Mouse (Mus musculus): Measurements from ENCODE around the gene Gpr39. TPM values are rescaled to one million over a fixed set of nuclear protein-coding genes. Genes with fewer than 3 reads are reported as not detected.

Gpr39 gene
- polyA plus RNA-seq, 1 experiment from 2014 or later, result 3.5 TPM

DNA sequence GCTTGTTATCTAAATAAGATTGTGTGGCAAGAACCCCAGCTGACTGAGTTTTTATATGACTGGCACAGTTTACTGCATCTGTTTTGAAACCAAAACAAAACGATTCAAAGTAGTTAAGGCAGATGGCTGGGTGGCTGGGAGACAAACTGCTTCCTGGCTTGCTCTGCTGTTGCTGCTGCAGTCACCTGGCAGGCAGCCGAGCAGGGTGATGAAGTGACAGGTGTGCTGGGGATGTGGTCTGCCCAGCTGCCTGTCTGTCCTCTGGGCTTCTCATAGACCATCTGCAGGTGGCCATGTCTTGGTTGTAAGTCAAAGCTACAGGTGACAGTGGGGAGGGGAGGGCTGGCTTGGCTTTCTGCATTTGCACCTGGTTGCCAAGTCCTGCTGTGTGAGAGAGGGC lies 131.6 kb downstream of the Gpr39 start:
- Histone ChIP-seq H3K9ac (no peak overlapping the region), H3K4me2 (no peak overlapping the region), H3K4me1 (replicated peaks) (no peaks in the 10 kb centered on the region), H3K36me3 (replicated peaks) (no peaks in the 10 kb centered on the region), H3K4me3 (replicated peaks) (no peak overlapping the region), H3K27me3 (no peaks in the 10 kb centered on the region), H3K27ac (replicated peaks) (no peak overlapping the region), H3K9me3 (replicated peaks) (no peaks in the 10 kb centered on the region)
- WGBS (ENCODE audit: insufficient replicate concordance), result 30% methylated on average over 2 of the region's 2 CpGs
- ATAC-seq (ENCODE audit: insufficient read depth), result no peak

DNA sequence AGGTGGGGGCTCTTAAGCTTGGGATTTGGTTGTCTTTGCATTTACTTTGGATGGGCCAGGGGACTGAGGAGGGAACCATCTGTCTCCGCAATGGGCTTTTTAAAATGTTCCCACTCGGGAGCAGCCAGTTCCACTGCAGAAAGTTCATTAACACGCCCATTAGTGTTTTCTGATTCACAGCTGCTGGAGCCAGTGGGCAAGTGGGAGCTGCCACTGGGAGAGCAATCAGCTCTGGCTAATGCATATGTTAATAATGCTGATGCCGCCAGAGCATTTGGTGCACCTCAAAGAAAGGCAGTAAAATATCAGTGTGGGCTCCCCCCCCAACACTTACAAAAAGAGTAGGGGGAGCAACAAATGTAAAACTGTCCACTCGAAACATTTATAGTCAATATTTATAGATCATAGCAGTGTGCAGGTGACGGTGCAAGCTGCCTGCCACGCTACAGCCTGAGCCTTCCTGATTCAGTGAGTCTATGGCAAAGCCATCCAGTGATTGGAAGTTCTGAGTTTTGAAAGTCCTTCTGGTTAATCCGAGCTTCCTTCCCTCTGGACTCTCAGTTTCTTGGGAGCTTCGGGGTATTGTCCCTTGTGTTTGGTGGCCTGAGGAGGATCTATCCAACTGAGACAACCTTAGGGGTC lies 136.5 kb downstream of the Gpr39 start:
- Histone ChIP-seq H3K4me3 (replicated peaks) (no peak overlapping the region), H3K4me1 (replicated peaks) (no peaks in the 10 kb centered on the region; the same call in 1 of the 2 replicates), H3K27me3 (no peaks in the 10 kb centered on the region), H3K9ac (no peak overlapping the region), H3K27ac (replicated peaks) (no peak overlapping the region), H3K4me2 (no peak overlapping the region), H3K9me3 (replicated peaks) (no peaks in the 10 kb centered on the region), H3K36me3 (replicated peaks) (no peaks in the 10 kb centered on the region)
- WGBS (ENCODE audit: insufficient replicate concordance), result 61% methylated on average over 9 of the region's 9 CpGs
- ATAC-seq (ENCODE audit: insufficient read depth), result no peak

DNA sequence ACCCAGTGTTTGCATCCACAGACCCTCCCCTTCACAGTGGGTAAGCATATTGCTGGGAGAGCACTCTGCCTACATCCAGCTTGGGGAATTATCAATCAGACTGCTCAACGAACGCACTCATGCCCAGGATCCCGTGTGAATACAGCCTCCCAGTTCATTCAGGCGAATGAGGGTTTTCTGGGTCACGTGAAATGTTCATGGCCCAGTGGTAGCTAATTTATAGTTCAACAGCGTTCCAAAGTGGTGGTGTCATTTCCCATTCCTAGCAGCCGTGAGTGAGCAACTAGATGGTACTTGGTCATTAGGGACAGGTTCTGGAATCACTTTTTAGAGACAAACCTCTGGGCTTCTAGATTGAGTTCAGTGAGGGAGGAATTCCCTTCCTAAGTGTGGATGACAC lies 144.3 kb downstream of the Gpr39 start:
- WGBS (ENCODE audit: insufficient replicate concordance), result 70% methylated on average over 7 of the region's 7 CpGs
- no peaks in the 10 kb centered on the region for H3K4me1 ChIP-seq (replicated peaks)
- H3K36me3 ChIP-seq (replicated peaks), result no peaks in the 10 kb centered on the region
- H3K4me3 ChIP-seq (replicated peaks), result no peak overlapping the region
- no peak overlapping the region for H3K4me2 ChIP-seq
- ATAC-seq (ENCODE audit: insufficient read depth), result no peak
- H3K9ac ChIP-seq, result no peak overlapping the region
- no peaks in the 10 kb centered on the region for H3K27me3 ChIP-seq
- H3K9me3 ChIP-seq (replicated peaks), result no peaks in the 10 kb centered on the region
- no peak overlapping the region for H3K27ac ChIP-seq (replicated peaks)

DNA sequence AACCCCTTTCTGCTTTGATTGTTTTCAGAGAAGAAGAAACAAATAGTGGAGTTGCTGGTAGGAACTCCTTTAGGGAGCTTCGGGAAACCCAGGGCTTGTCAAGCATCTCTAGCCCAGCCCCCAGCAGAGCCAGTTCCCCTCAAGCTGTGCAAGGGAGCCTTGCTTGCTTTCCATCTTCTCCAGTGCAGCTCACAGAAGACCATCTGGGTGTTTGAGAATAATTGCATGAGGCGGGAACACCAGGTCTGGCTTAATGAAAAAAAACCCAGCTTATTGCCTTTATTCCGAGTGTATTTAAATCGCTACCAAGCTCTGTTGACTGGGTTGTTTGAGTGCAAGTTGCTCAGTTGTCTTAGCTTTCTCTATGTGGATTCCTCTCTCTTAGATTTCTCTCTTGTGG lies 146.8 kb downstream of the Gpr39 start:
- no peaks in the 10 kb centered on the region for H3K4me1 ChIP-seq (replicated peaks)
- no peak overlapping the region for H3K4me3 ChIP-seq (replicated peaks)
- no peaks in the 10 kb centered on the region for H3K9me3 ChIP-seq (replicated peaks)
- no peak overlapping the region for H3K9ac ChIP-seq
- H3K27ac ChIP-seq (replicated peaks), result no peak overlapping the region
- 62% methylated on average over 4 of the region's 4 CpGs for WGBS (ENCODE audit: insufficient replicate concordance)
- no peaks in the 10 kb centered on the region for H3K36me3 ChIP-seq (replicated peaks)
- H3K4me2 ChIP-seq, result no peak overlapping the region
- no peaks in the 10 kb centered on the region for H3K27me3 ChIP-seq
- no peak for ATAC-seq (ENCODE audit: insufficient read depth)

DNA sequence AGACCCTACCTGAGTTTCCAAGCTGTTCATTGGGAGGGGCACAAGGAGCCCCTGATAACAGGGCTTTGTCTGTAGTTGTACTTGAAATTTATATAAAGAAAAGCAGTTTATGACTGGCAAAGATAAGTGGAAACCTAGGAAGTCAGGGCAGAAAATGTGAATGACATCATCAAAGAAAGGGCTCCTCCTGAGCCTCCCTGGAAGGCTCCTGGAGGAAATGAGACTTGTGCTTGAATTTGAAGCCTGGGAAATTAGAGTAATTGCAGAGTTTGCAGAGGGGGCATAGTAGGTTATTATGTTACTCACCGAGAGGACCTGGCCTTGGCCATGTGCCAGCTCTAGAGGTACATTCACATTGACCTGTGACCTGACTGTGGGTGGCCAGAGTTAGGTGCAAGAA lies 160.7 kb downstream of the Gpr39 start:
- Histone ChIP-seq H3K4me2 (no peak overlapping the region), H3K4me1 (replicated peaks) (no peaks in the 10 kb centered on the region), H3K4me3 (replicated peaks) (no peak overlapping the region), H3K9me3 (replicated peaks) (no peaks in the 10 kb centered on the region), H3K27me3 (no peaks in the 10 kb centered on the region), H3K27ac (replicated peaks) (no peak overlapping the region), H3K9ac (no peak overlapping the region), H3K36me3 (replicated peaks) (no peaks in the 10 kb centered on the region)
- 65% methylated on average over 1 of the region's 1 CpGs for WGBS (ENCODE audit: insufficient replicate concordance)
- ATAC-seq (ENCODE audit: insufficient read depth), result no peak

DNA sequence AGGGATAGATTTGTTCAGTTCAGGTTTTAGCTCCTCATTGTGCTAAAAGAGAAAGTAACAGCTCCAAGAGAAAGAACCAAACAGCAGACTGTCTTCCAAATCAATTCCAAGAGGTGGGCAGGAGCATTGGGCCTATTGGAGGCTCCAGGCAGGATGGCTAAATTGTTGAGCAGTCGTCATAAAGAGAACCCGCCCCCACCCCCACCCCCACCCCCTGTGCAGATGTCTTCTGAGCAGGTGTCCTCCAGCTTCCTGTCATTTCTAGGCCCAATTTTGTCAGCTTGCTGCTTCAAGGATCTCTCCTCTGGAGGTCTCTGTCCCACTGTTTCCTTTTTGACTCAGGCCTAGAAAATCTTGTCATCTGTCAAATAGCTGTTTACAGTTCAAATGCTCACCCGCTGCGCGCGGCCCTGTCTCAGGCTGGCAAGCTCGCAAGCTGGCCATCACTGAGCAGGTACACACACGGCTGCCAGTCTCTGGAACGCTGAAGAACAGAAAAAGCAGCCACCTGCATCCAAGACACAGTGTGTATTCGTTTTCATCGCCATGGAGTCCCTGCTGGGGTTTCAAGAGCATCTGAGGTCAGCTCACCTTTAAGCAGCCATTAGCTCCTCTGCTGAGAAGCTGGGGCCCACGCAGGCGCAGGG lies 163.1 kb downstream of the Gpr39 start:
- H3K27me3 ChIP-seq, result no peaks in the 10 kb centered on the region
- no peaks in the 10 kb centered on the region for H3K36me3 ChIP-seq (replicated peaks)
- 59% methylated on average over 13 of the region's 13 CpGs for WGBS (ENCODE audit: insufficient replicate concordance)
- no peak for ATAC-seq (ENCODE audit: insufficient read depth)
- H3K27ac ChIP-seq (replicated peaks), result no peak overlapping the region
- H3K9ac ChIP-seq, result no peak overlapping the region
- no peak overlapping the region for H3K4me3 ChIP-seq (replicated peaks)
- no peaks in the 10 kb centered on the region for H3K9me3 ChIP-seq (replicated peaks)
- H3K4me2 ChIP-seq, result no peak overlapping the region
- H3K4me1 ChIP-seq (replicated peaks), result no peaks in the 10 kb centered on the region

DNA sequence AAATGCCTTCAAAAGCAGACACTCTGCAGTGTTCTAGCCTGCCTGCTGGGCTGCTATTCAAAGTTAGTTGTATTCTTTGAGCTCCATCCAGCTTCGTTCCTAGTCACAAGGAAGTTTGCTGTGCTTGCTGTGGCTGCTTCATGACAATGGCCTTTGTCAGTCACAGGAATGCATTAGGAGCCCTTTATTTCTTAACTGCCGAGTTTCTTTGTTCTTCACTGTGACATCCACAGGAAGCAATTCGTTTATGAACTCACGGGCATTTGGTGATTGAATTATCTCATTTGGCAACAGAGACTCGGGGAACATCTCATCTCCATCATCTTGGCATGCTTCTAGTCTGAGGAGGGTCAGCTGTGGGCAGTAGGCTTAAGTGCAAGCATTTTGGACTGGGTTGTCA lies 177.9 kb downstream of the Gpr39 start:
- H3K4me2 ChIP-seq, result no peak overlapping the region
- ATAC-seq (ENCODE audit: insufficient read depth), result no peak
- H3K4me1 ChIP-seq (replicated peaks), result no peaks in the 10 kb centered on the region
- H3K27me3 ChIP-seq, result no peaks in the 10 kb centered on the region
- H3K9ac ChIP-seq, result no peak overlapping the region
- 16% methylated on average over 5 of the region's 5 CpGs for WGBS (ENCODE audit: insufficient replicate concordance)
- H3K36me3 ChIP-seq (replicated peaks), result no peaks in the 10 kb centered on the region
- no peak overlapping the region for H3K27ac ChIP-seq (replicated peaks)
- H3K4me3 ChIP-seq (replicated peaks), result no peak overlapping the region
- no peaks in the 10 kb centered on the region for H3K9me3 ChIP-seq (replicated peaks)

DNA sequence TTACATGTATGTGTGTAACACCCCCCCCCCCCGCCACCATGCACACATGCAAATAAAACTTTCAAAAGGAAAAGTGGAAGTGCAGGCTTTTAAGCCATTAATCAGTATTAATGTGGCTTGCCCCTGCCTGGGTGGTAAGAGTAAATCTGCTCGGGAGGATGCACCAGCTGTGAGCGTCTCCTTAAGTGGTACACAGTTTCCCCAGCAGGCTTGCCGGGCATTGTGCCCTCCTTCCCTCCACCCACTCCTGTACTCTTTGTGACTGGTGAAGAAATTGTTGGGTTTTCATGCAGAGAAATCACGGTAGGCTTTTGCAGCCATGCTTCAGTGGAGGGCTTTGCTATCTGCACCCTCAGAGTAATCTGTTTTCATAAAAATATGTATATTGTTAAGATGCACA lies 181.8 kb downstream of the Gpr39 start:
- no peak overlapping the region for H3K4me2 ChIP-seq

DNA sequence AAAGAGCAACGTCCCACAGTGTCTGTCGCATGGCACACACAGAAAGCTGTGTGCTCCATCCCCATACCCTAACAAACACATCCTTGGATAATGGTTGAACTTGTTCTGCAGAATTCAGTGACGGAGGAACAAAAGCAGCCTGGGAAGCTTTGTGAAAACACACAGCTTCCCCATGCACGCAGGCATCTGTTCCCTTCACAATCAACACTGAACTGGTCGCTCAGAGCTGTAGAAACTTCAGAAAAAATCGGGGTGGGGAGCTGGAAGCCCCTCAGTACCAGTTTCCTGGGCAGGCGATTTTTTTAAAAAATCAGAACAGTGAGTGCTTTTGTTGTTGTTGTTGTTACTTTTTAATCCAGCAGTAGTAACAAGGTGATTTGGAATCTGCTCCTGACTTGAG lies 193.3 kb downstream of the Gpr39 start:
- no peak overlapping the region for H3K9ac ChIP-seq
- no peak overlapping the region for H3K27ac ChIP-seq (replicated peaks)
- no peaks in the 10 kb centered on the region for H3K9me3 ChIP-seq (replicated peaks)
- no peaks in the 10 kb centered on the region for H3K36me3 ChIP-seq (replicated peaks)
- no peaks in the 10 kb centered on the region for H3K4me1 ChIP-seq (replicated peaks)
- 40% methylated on average over 7 of the region's 7 CpGs for WGBS (ENCODE audit: insufficient replicate concordance)
- no peak overlapping the region for H3K4me3 ChIP-seq (replicated peaks)
- no peak for ATAC-seq (ENCODE audit: insufficient read depth)
- no peaks in the 10 kb centered on the region for H3K27me3 ChIP-seq
- H3K4me2 ChIP-seq, result no peak overlapping the region

More for the DNA sequence above, 181.8 kb downstream of the Gpr39 start:
- 64% methylated on average over 5 of the region's 5 CpGs for WGBS (ENCODE audit: insufficient replicate concordance)
- no peak overlapping the region for H3K9ac ChIP-seq
- H3K36me3 ChIP-seq (replicated peaks), result no peaks in the 10 kb centered on the region
- H3K27ac ChIP-seq (replicated peaks), result no peak overlapping the region
- H3K4me1 ChIP-seq (replicated peaks), result no peaks in the 10 kb centered on the region
- ATAC-seq (ENCODE audit: insufficient read depth), result no peak
- no peaks in the 10 kb centered on the region for H3K9me3 ChIP-seq (replicated peaks)
- H3K27me3 ChIP-seq, result no peaks in the 10 kb centered on the region
- no peak overlapping the region for H3K4me3 ChIP-seq (replicated peaks)

DNA sequence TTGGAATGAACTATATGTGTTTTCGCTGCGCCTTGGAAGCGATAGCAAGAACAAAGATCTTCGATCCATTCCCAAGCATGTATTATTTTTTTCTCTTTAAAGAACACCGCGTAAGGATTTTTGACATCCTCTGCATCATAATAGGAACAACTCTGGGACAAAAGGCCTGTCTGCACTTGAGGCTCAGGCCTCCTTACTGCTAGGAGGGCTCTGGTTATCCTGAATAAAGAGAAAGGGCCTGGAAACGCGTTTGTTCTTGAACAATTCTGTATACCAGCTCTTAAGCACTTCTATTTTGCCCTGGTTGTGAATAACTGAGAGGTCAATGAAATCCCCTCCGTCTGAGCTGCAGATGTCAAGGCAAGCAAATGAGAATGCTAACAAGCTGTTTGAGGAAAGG lies 216.4 kb downstream of the Gpr39 start:
- no peak overlapping the region for H3K27ac ChIP-seq (replicated peaks)

DNA sequence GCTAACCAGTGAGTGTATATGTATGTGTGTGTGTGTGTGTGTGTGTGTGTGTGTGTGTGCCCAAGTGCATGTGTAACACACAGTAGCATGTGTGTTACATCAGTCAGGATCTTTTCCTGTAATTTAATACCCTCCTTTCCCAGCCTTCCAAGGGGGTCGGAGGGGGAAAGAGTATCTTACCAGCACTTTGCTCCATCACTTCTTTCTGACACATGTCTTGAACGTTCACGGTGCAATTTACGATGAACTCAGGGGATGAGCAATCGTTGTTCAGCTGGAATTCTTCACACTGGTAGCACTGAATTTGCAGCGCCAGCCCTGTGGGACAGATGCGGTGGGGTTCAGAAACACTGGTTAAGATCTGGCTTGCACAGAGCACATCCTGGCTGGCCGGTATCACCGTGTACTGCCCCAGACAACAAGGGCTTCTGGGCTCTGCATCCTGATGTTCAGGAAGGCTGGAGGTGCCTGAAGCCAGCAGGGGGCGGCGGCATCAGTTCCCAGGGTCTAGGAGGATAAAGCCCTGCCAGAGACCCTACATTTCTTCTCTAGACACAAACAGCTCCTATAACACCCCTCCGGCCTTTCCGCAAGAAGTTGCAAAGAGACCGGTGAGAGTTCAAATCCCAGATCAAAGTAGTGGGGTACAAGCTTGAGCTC lies 233.5 kb downstream of the Gpr39 start:
- Histone ChIP-seq H3K27ac (replicated peaks) (no peak overlapping the region), H3K9ac (no peak overlapping the region), H3K36me3 (replicated peaks) (no peaks in the 10 kb centered on the region), H3K9me3 (replicated peaks) (no peaks in the 10 kb centered on the region), H3K27me3 (peaks cover 46% of the 10 kb centered on the region), H3K4me2 (no peak overlapping the region), H3K4me1 (replicated peaks) (peaks cover 3% of the 10 kb centered on the region; the same call in 1 of the 2 replicates), H3K4me3 (replicated peaks) (no peak overlapping the region)
- ATAC-seq (ENCODE audit: insufficient read depth), result no peak
- WGBS (ENCODE audit: insufficient replicate concordance), result 12% methylated on average over 14 of the region's 14 CpGs

More for the DNA sequence above, 216.4 kb downstream of the Gpr39 start:
- H3K4me2 ChIP-seq, result no peak overlapping the region
- no peaks in the 10 kb centered on the region for H3K36me3 ChIP-seq (replicated peaks)
- no peak overlapping the region for H3K9ac ChIP-seq
- H3K27me3 ChIP-seq, result no peaks in the 10 kb centered on the region
- no peaks in the 10 kb centered on the region for H3K4me1 ChIP-seq (replicated peaks)
- no peak overlapping the region for H3K4me3 ChIP-seq (replicated peaks)
- ATAC-seq (ENCODE audit: insufficient read depth), result no peak
- H3K9me3 ChIP-seq (replicated peaks), result no peaks in the 10 kb centered on the region
- 82% methylated on average over 9 of the region's 9 CpGs for WGBS (ENCODE audit: insufficient replicate concordance)

Data from liver, embryonic 15.5 days (tissue).